Mouse (Mus musculus): Measurements from ENCODE around the gene Tpk1.
"Not testable (repeated sequence)": the region's sequence is repeated elsewhere in the genome, so short reads cannot be mapped to it uniquely, and the experiment has no call there.

The Tpk1 gene

DNA sequence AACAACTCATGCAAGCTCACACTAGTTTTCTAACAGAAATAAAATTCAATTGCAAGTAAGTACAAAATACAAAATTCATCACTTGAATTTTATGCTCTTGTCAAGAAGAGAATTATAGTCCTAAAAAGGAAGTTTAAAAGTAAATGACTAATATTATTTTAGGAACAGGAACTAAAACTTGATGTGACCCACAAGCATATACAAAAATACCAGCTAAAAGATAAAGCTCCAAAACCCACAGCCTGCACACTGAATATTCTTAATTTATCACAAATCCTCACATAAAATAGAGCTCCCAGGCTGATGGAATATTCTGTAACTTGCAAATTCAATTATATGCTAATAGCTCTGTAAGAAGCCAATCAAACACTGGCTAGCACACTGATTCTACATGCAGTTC lies 25.5 kb downstream of the Tpk1 start:
- DNase-seq (ENCODE audit: low spot score) = no peak

DNA sequence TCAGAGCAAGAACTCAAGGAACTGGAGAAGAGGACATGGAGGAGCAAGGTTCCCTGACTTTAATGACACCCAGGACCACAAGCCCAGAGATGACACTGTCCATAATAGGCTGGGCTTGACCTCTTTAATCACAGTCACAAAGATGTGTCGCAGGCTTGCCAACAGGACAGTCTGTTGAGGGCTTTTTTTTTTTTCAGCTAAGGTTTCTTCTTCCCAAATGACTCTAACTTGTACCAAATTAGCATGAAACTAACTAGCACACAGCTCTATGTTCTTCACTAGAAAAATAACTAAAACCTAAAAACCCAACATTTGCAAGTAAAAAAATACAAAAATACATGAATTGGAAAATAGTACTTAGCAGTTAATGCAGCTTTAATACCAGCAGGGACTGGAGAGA lies 27.2 kb downstream of the Tpk1 start:
- DNase-seq (ENCODE audit: low spot score) = no peak

DNA sequence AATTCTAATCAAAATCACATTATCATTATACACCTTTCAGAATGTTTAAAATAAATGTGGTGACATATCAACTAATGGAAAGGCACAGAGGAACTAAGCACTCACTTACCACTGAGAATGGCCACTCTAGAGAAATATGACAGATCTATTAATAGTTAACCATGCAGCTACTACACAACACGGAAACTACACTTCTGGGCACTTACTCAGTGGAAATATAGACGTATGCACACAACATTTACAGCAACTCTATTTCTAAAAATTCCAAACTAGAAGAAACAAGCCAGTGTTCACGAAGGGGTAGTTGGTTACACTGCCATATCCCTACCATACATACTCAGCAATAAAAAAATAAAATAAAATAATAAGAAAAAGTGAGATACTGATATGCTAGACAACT lies 28.0 kb downstream of the Tpk1 start:
- no peak for DNase-seq (ENCODE audit: low spot score)

DNA sequence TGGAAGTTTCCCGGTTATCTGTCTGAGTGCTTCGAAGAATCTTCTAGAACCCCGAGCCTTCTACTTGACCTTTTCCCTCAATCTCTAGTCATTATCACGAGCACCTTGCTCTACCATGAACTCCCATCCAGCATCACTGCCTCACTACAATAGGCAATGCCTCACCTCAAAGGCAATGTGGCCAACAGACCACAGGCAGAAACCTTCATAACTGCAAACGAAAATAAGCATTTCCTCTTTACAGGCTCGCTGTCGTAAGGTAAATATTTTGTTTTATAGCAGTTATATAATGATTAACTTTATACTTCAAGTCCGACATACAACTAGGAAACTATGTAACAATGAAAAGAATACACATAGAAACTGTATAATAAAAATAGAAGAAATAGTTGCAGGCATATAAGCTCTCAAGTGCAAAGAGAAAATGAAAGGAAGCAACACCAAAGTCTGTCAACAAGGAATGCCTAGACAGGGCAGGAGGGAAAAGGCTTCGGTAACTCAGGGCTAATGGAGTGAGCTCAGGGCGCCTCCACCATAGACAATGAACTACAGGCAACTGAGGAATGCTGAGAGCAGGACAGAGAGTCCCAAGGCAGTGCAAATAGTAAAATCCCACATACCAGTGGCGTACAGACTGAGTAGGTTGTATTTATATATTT lies 29.0 kb downstream of the Tpk1 start:
- DNase-seq (ENCODE audit: low spot score) = no peak

DNA sequence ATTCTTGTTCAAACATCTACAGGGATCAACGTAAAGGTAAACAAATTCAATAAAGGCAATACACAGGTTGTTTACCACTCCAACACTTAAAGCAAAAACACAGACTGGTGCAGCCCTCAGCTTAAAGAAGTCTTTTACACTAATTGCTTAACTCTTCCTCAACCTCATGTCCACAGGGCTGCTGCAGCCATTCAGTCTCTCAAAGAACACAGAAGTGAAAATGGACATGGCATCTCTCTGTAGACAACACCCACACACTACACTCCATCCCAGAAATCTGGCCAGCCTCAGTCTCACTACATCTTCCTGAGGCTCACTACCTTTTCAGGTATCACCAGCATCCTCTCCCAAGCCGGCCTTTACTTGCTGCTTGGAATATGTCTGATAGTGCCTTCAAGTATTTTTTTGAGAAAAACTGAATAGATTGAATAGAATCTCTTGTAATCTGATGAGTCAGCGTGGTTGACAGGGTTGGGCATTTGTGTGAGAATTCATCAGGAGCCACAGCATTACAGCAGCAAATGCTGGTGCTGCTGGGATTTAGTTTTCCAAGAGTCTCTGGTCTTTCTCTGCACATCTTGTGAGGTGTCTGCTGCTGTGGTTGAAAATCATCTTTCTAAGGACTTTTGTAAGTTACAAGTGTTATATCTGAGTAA lies 32.6 kb downstream of the Tpk1 start:
- DNase-seq (ENCODE audit: low spot score) = no peak

DNA sequence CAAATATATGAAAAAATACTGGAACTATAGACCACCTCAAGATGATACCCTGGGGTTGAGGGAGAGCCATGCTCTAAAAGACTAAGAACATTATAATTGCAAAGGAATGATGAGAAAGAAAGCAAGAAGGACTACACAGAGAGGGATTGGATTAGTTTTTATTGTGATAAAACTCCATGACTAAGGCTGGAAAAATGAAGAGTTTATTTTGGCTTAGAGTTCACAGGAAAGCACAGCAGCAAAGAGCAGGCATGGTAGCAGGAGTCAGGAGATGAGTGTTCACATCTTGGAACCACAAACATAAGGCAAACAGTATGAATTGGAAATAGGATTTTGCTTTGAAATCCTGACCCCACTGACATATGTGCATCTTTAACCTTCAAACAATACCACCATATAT lies 33.2 kb downstream of the Tpk1 start:
- no peak for DNase-seq (ENCODE audit: low spot score)

DNA sequence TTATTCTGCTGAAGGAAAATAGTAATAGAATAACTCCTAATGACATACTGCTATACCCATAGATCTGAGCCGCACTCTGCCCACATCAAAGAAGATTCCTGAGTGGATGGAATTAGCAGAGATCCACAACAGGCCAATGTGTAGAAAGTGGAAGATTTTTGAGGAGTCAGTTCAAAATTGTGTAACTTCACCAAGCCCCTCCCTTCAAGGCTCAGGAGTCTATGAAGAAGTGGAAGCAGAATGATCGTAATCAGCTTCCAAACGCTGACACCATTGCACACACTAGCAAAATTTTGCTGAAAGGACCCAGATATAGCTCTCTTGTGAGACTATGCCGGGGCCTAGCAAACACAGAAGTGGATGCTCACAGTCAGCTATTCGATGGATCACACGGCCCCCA lies 42.6 kb downstream of the Tpk1 start:
- DNase-seq (ENCODE audit: low spot score) = not testable (repeated sequence)

DNA sequence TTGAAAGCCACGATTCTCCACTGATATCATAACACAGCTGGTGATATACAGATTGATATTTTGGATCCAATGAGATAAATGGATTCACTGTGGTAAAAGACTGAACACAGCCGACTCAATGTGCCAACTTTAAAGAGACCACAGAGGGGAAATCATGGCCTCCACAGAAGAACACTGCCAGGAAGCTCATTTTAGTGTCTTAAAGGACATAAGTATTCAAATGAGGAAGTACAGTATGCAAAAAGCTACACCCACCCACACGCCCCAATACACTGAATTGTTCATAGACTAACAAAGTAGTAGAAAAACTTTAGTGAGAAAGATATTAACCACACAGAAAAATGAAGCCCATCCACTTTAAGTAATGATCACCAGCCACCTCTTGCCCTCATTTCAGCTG lies 46.8 kb downstream of the Tpk1 start:
- no peak for DNase-seq (ENCODE audit: low spot score)

DNA sequence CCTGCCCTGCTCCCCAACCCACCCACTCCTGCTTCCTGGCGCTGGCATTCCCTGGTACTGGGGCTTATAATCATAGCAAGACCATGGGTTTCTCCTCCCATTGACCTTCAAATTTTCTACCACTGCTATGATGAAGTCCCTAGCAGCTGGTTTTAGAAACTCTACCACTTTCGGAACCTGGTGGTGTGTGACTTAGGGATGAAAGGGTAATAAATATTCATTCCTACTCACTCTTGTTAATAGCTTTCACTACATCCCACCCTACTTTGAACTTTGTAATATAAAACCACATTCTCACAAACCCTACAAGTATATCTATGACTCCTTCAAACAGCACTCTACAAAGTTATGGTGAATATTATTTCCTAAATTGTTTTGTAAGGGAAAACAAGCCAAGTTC lies 54.3 kb downstream of the Tpk1 start:
- DNase-seq (ENCODE audit: low spot score) = no peak

DNA sequence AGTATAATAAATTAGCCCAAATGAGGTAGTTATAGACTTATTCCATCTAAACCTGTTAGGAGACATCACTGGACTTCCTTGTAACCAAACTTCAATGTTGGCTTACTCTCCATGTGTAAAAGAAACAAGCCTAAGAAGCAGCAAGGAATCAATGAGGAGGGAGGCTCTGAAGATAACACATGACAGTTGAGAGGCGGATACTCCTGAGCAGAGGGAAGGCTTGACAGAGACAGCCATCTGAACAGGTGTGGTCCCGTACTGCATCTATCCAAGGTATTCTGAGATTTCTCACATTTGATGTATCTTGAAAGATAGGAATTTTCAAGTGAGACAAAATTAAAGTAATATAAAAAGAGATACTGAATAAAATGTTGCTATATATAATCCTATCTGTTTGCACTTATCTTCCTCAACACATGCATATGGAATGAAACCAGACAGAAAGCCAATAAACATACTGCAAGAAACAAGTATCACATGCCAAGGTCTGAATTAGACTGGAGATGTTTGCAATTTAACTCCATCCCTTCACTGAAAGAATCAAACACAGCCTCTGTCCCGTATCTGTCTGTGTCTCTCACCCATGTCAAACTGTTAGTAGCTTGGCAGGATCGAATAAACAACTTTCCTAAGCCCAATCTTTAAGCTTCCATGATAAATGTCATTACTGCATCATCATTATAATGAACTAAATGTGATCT lies 75.1 kb downstream of the Tpk1 start:
- DNase-seq (ENCODE audit: low spot score) = no peak

DNA sequence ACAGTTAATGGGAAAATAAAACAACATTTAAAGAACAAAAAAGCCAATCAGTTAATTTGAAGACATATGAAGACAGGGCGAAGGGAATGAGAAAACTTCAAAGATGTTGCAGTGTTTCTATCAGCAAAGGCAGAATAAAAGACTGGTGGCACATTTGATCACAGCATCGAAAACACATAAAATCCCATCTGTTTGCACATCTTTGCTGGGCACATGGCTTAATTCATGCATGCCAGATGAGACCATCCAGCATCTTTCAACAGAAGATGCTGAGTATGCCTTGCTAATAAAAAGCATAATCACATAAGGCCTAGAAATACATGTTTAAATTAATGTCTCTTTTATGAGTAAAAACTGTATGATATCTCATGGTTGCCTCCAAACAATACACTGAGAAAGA lies 80.8 kb downstream of the Tpk1 start:
- DNase-seq (ENCODE audit: low spot score) = no peak

DNA sequence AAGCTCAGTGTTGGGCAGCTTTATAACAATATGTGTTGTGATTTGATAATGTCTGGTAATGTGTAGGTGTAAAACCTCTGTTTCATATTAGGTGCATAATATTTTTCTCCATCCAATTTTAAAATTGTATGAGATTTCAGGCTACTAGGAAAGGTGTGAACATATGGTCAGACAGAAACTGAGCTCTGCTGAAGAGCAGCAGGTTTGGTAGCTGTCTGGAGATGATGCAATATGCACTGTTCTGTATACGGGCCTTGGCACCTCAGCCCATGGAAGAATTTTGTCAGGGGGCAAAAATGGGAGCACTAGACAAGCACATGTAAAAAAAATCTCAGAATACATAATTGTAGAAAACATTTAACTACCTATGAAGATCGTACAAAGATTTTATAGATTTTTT lies 84.3 kb downstream of the Tpk1 start:
- DNase-seq (ENCODE audit: low spot score) = no peak

DNA sequence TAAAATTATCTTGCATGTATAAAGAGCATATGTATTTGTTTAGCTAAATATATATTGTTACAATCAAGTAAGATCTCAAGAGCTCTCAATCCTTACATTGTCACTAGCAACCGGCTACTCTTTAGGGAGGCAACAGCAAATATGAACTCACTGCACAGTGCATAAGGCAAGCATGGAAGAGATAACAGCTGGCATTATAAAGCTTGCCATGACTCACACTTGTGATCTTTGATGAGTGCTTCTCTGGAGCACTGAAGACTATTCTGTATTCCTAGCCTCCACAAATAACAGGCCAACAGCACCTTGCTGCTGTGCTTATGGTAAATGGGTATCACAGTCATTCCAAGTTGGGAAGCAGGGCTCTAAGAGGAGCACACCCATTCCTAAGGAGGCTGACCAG lies 98.2 kb downstream of the Tpk1 start:
- DNase-seq (ENCODE audit: low spot score) = no peak

DNA sequence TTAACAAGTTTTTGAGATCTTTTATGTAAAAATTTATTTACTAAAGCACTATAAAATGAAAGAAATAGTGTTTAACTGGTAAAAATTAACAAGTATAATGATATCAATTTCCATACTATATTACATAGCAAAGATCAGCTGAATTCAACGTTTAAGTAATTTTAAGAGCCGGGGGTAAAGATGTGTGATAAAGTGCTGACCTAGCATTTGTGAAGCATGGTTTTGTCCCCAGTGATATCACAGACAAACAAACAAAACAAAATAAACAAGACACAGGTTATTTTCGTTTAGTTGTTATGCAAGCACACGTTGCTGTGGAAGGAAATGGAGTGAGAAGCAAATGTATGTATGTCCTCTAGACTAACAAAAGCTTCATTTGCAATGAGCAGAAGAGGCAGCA lies 103.6 kb downstream of the Tpk1 start:
- no peak for DNase-seq (ENCODE audit: low spot score)

DNA sequence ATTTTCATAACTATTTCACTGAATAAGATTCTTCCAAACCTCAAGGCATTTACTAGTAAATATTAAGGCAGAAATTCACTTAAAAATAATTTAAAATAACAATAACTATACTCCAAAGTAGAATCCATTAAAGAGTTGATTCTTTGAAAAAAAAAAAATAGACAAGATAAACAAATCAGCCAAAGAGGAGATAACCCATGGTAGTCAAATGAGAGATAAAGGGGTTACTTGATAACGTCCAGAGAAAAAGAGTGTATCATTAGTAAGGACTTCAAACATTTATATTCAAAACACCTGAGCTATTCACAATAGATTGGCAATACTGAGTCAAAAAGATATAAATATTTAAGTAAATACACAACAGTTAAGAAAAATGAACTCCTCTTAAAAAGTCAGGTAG lies 114.7 kb downstream of the Tpk1 start:
- no peak for DNase-seq (ENCODE audit: low spot score)

DNA sequence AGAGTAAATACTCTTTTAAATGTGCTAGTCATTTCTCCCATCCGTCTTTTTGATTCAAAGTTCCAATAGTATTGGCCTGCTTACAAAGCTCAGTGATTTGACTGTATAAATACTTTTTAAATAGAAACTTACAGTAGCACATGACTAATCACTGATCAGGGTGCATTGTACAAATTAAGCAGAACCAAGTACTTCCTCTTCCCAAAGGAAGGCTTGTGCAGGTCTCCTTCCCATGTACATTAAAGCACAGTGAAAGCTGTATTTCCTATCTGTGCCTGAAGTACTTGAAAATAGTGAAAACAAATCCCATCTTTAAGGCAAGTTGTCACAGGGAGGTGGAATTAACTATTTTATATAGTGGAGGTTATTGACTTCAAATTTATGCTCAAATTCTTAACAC lies 119.5 kb downstream of the Tpk1 start:
- no peak for DNase-seq (ENCODE audit: low spot score)

DNA sequence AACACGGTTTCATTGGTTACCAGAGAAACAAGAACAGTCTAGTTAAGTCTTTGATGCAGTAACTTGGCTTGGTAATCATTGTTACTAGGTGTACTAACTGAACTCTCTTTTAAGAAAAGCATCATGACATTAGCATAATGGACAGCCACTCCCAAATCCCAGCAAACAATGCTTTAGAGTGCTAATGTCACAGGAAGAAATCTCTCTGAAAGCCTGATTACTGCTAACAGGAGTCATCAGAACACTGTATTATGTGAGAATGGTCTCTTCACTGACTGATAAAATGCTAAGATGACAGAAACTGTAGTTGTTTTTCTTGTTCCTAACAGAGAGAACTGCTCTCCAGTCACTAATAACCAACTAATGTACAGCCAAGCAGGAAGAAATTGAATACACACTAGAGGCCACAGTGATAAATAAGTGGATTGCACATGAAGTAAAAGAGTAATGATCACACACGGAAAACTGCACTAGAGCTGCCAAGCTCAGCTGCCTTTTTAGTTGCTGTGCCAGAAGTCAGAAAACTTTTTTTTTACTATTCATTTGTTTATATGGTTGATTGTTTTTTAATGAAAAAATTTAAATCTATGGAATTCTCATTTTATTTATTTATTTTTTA lies 128.7 kb downstream of the Tpk1 start:
- DNase-seq (ENCODE audit: low spot score) = no peak

DNA sequence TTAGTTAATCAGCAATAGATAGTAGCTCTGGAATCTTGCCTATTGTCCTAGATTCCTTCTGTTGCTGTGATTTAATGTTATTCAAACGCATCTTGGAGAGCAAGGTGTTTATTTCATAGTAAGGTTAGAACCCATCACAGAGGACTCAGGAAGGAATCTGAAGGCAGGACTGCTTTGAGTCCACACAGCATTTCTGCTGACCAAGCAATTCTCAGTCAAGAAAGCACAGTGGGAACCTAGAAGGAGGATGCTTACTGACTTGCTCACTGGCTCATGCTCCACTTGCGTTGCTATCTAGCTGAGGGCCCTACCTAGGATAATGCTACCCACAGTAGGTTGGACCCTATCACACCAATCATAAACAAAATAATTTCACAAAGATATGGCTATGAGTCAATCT lies 130.6 kb downstream of the Tpk1 start:
- DNase-seq (ENCODE audit: low spot score) = no peak

DNA sequence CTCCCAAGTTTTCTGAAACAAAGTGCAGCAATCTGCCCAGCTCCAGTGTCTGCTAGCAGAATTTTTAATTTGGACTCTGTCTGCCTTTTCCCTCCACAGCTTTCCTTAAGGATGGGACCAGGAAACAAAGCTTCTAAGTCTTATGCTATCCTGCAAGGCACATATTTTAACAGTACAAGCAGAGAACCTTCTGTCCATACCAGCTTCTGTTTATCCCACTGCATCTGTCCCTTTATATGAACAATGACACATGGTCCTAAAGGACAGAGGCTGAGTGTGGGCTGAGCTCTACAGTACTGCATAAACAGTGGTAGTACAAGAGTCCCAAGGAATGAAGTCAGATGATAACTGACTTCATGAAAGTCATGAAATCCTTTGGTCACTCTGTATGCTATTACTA lies 132.8 kb downstream of the Tpk1 start:
- no peak for DNase-seq (ENCODE audit: low spot score)

DNA sequence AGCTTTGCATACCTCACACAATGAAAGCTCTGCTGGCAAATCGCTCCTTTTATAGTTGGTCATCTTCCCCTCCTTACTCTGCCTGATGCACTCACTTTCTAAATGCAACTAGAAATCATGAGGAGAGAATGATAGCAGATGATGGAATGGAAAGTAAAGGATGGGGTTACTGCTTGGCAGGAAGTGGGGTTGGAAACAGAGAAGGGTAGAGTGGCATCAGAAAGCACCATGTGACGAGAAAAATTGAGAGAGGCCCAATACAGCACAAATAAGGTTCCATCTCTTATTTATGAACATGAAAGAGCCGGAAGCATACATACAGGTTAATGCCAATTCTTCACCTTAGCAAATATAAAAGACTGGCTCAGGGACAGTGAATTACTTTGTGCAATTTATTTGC lies 133.3 kb downstream of the Tpk1 start:
- DNase-seq (ENCODE audit: low spot score) = no peak

DNA sequence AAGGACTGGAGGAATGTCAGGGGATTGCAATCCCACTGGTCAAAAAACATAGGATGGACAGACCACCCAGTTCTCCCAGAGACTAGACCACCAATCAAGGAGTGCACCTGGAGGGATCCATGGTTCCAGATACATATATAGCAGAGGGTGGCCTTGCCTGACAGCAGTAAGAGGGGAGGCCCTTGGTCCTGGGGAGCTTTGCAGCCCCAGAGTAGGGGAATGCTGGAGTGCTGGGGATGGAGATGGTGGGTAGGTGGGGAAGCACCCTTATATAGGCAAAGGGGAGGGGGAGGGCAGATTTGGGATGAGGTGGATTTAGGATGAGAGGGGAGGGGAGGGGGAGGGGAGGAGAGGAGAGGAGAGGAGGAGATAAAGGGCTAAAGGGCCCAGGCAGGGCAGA lies 134.1 kb downstream of the Tpk1 start:
- no peak for DNase-seq (ENCODE audit: low spot score)

DNA sequence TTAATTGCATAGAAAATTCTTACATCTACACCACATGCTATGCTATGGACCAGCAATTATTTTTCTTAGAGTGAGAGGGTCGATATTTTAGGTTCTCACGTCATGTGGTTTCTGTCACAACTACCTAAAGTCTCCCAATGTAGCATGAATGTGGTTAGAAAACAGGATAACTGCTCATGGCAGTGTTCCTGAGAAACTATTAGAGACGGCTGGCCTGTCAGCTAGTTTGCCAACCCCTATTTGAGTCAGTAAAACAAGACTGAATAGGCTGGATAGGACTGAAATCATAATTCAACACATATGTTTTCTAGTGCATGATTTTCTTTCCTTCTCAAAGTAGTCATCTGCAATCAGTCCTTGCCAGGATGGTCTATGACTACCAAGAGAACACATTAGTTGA lies 137.1 kb downstream of the Tpk1 start:
- DNase-seq (ENCODE audit: low spot score) = no peak

DNA sequence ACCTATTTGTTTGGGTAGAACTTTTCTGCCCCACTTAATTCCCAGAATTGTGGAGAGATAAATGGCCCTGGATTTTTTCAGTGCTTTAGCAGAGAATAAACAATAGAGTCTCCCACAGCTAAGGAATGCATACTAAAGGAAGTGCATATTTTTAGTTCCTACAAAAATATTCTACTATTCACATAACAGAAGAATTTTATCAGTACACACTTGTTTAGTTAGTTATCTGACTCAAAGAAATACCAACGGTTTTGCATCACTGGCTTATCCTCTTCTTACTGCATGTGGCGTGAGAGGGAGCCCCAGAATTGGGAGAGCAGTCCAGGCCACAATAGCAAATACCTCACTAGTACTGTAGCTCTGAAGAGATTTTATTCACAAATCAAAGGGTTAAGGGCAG lies 141.1 kb downstream of the Tpk1 start:
- no peak for DNase-seq (ENCODE audit: low spot score)
